Mouse (Mus musculus) ZHBTc4 (cell line): ENCODE data around the gene Gm49398.
A peak's percentile ranks its signal among the peaks of the same experiment; 100 is the strongest.

Experiments
- DNase-seq: peaks from one replicate; pipeline ENCODE4 v3.0.0-alpha.2; 2011; ENCODE audit warnings: low read depth, low spot score

Gene Gm49398

DNA sequence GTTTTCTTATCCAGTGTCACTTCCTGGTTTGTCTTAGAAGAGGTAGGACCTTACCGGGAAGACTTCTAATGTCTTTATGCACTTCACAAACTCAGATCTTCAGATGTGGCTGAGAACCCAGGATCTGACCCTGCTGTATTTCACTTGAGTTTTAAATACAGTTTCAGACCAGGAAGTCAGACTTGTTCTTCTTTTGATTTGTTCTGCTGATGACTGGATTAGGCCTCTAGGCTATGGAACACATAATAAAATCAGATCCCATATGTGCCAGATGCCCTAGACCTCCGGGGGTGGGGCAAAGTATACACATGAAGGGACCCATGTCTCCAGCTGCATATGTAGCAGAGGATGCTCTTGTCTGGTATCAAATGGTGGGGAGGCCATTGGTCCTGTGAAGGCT is at the start of gene Gm49398:
Gene Gm49398, minus strand, starts transcription at position 101 of the 400 bp plus-strand sequence.
- no peak for DNase-seq

DNA sequence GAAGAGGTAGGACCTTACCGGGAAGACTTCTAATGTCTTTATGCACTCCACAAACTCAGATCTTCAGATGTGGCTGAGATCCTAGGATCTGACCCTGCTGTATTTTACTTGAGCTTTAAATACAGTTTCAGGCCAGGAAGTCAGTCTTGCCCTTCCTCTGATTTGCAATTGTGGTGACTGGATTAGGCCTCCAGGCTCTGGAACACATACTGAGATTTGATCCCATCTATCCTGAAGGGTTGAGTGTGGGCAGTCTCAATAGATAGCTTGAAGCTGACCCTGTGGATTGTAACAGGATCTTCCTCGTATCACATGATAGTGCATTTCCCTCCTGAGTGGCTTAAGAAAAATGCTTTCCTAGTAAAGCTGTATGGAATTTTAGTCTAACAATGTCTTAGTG is 33.4 kb downstream of the Gm49398 start, which contains the start of gene Cts8:
Gene Cts8, minus strand, starts transcription at position 101 of the 400 bp plus-strand sequence.
- DNase-seq = no peak

DNA sequence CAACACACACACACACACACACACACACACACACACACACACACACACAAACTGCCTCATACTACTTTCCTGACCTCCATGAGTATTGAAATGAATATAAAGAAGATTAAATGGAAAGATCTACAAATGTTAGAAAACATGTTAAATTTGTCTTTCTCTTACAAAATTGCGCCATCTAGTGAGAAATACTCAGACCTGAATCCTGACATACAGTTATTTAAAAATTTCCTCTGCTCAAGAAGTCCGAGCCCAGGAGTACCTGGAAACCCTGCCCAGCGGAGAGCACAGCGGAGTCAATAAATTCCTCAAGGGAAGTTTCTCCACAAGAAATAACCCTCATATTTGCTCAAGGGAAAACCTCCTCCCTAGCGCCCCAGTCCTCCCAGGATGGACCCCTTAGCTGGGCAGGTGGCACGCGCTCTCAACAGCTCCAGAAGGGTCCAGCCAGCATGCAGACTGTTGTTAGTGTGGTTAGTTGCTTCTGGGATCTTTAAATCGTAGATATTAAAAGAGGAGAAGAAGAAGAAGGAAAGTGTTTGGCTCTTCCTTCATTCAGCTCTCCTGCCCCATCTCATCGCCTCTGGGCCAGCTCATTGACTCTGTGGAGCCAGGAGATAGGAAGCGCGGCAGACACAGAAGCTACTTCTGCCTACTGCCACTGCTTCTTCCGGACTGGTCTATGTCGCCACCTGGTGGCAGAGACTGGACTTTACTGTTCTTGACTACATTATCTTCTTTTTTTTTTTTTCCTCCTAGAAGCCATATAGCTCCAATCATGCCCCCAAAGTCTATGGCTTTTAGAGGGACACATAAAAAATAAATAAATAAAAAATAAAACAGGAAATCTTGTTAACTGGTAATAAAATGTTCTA is 47.3 kb downstream of the Gm49398 start:
- DNase-seq = peak; percentile 90

DNA sequence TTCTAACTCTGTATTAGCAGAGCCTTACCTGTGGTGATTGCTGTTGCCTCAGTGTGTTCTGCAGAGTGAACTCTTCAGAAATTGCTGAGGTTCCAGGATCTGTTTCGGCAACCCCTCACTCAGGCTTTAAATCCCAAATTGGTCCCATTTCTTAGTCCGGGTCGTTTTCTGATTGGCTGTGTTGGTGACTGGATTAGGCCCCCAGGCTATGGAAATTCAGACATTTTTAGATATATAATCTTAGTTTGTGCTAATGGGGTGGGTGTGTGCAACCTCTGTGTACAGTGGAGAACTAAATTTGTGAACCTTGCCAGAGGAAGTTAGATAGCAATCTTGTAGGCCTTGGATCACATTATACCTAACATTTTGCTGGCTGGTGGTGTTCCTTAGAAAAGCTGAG is 85.3 kb downstream of the Gm49398 start, which contains the start of gene Cts6:
Gene Cts6, minus strand, starts transcription at position 101 of the 400 bp plus-strand sequence.
- DNase-seq = no peak
